Mouse (Mus musculus): ENCODE measurements around the gene Zwint.

DNA sequence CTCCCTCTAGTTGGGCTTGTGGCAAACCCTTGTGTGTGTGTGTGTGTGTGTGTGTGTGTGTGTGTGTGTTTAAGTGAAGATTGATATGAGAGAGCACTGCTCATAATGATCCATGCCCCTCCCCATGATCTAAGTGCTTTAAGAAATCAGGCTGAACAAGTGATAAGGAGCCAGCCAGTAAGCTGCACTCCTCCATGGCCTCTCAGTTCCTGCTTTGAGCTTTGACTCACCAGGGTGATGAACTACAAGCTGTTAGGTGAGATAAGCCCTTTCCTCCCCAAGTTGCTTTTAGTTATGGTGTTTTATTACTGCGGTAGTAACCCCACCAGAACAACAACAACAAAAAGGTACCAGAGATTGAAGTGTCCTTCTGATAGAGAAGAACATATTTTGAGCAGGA, 21.9 kb downstream of the Zwint start:
- TF ChIP-seq POLR2A (IDR thresholded peaks at IDR 0.05; ENCODE audit: low read depth, low read length): no peak
- TF ChIP-seq CTCF (IDR thresholded peaks at IDR 0.05; ENCODE audit: extremely low read depth, insufficient read length, insufficient replicate concordance, low read depth, low read length): no peak

Measured in small intestine, adult 2 months (tissue).